Mouse (Mus musculus) CH12.LX (cell line): ENCODE results near the gene Serpinf2.

Source experiments
- CTCF ChIP-seq, 2 experiments: IDR thresholded peaks in 1 of 2; conservative IDR thresholded peaks in 1 of 2; 2 replicates each; pipeline ENCODE4 v1.5.1; 2011 to 2012; ENCODE audit warnings: low read depth in 2 of 2, low read length in 2 of 2, improper control_type of control experiment in 1 of 2, inconsistent platforms in 1 of 2, mild to moderate bottlenecking in 1 of 2, moderate library complexity in 1 of 2
- EP300 ChIP-seq: IDR thresholded peaks from 2 replicates; pipeline ENCODE4 v1.6.1; 2011; ENCODE audit warnings: low read length, improper control_type of control experiment
- MAX ChIP-seq: IDR thresholded peaks from 2 replicates; pipeline ENCODE4 v1.6.1; 2011; ENCODE audit warnings: low read length, improper control_type of control experiment
- MXI1 ChIP-seq: IDR thresholded peaks from 2 replicates; pipeline ENCODE4 v1.6.1; 2011; ENCODE audit warnings: mild to moderate bottlenecking, low read depth, low read length, improper control_type of control experiment
- POLR2A ChIP-seq: IDR thresholded peaks from 2 replicates; pipeline ENCODE4 v1.6.1; 2011; ENCODE audit warnings: low read depth, mild to moderate bottlenecking, improper control_type of control experiment, low read length
- ZKSCAN1 ChIP-seq: IDR thresholded peaks from 2 replicates; pipeline ENCODE4 v1.6.1; 2012; ENCODE audit warnings: low read depth, inconsistent platforms, low read length, improper control_type of control experiment, borderline replicate concordance
- ZMIZ1 ChIP-seq: IDR thresholded peaks from 2 replicates; pipeline ENCODE4 v1.6.1; 2012; ENCODE audit warnings: low read depth, mild to moderate bottlenecking, inconsistent platforms, low read length, improper control_type of control experiment

GRCm38 (mm10) chr11:75468410-75468809, 29.0 kb upstream of the Serpinf2 start:
- TF ChIP-seq MAX (no peak), ZMIZ1 (no peak), MXI1 (no peak), CTCF (conservative IDR thresholded peaks at IDR 0.05 in 1 of 2, IDR thresholded peaks at IDR 0.05 in 1 of 2; ENCODE audit: low read depth in 2 of 2, low read length in 2 of 2) (no peak), POLR2A (no peak), EP300 (no peak), ZKSCAN1 (no peak)
